Mouse (Mus musculus): Measurements from ENCODE around the gene 4922502D21Rik. TPM values are rescaled to one million over a fixed set of nuclear protein-coding genes. Genes with fewer than 3 reads are reported as not detected.

The 4922502D21Rik gene
- polyA plus RNA-seq, 1 experiment: not detected

DNA sequence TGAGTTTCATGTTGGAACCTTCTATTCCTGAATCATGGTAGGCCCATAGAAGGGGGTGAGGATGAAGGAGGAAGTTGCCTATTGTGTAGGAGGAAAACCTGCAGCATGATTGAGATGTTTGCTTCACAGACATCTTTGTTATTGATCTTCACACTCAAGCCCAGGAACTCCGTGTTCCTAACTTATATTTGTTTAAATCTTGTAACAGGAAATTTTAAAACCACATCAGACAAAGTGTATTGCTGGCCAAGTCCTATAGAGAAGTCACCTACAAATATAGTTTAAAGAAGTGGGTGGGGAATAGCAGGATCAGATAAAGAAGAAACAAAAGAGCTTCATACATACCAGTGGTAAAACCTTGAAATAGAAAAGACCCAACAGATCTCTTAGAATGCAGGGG lies 27.4 kb downstream of the 4922502D21Rik start:
- no peak for TF ChIP-seq POLR2A (IDR thresholded peaks at IDR 0.05; ENCODE audit: borderline replicate concordance, extremely low read depth, insufficient read depth, insufficient read length, poor library complexity, severe bottlenecking)
- TF ChIP-seq CTCF (IDR thresholded peaks at IDR 0.05; ENCODE audit: borderline replicate concordance, extremely low read depth, insufficient read depth, insufficient read length): no peak
- no peak for DNase-seq (ENCODE audit: low read depth)

DNA sequence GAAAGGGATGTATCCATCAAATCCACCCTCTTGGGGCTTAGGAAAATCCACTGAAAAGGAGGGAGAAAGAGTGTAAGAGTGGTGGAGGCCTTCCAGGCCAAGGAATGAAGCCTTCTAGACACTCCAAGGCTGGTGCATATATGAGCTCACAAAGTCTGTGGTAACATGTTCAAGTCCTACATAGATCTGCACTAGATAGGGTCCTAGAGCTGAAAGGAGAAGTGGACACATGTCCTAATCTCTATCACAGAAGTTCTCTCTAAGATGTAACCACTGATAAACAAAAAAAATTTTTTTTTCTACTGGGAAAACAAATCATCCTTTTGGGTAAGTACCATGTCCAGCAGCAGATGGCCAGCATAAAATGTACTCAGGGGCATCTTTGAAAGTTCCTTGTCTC lies 42.9 kb downstream of the 4922502D21Rik start:
- TF ChIP-seq CTCF (IDR thresholded peaks at IDR 0.05; ENCODE audit: borderline replicate concordance, extremely low read depth, insufficient read depth, insufficient read length) (no peak), POLR2A (IDR thresholded peaks at IDR 0.05; ENCODE audit: borderline replicate concordance, extremely low read depth, insufficient read depth, insufficient read length, poor library complexity, severe bottlenecking) (no peak)
- no peak for DNase-seq (ENCODE audit: low read depth)

DNA sequence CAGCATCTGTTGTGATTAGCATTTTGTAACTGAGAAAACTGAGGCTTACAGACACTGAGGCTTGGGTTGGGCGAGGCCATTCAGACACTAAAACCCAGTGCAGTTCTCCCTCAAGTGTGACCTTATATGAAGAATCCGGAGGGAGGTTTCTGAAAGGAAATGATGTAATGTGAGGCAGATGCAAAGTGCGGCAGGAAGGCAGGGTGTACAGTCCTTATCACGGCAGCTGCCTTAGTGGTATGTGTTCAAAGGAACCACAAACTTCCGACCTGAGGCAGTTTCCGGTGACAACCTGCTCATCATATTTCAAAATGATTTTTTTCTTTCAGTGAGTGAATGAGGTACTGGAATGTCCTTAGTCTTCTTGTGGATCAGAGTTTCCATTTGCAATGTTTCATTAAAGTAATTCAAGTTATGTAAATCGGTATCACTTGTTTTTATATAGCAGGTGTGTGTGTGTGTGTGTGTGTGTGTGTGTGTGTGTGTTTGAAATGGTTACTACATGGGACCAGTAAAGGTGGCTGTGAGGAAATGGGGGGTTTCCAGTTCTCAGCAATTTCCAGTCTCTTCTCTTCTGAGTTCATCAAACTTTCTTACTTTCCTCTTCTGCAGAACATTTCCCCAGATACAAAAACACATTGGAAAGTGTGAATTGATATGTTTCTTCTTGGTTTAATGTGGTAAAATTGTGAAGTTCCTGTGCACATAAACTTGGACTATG lies 47.1 kb downstream of the 4922502D21Rik start:
- DNase-seq (ENCODE audit: low read depth): no peak
- TF ChIP-seq CTCF (IDR thresholded peaks at IDR 0.05; ENCODE audit: borderline replicate concordance, extremely low read depth, insufficient read depth, insufficient read length) (no peak), POLR2A (IDR thresholded peaks at IDR 0.05; ENCODE audit: borderline replicate concordance, extremely low read depth, insufficient read depth, insufficient read length, poor library complexity, severe bottlenecking) (no peak)

DNA sequence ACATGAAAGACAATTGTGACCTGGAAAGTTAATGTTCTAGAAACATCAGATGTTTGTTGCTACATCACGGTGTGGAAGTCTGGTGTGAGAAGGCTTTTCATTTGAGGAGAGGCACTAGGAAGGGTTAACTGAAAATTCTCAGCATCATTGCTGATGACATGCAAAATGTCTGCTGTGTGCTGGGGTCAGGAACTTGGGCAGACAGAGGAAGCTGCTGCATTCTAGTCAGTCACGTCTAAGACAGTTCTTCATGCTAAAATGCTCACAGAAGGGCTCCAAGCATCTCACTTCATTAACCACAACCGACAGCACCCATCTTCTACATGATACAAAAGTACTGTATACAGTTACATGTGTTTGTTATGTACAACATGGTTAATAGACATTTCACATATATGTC lies 48.3 kb downstream of the 4922502D21Rik start:
- no peak for DNase-seq (ENCODE audit: low read depth)
- TF ChIP-seq POLR2A (IDR thresholded peaks at IDR 0.05; ENCODE audit: borderline replicate concordance, extremely low read depth, insufficient read depth, insufficient read length, poor library complexity, severe bottlenecking): no peak
- no peak for TF ChIP-seq CTCF (IDR thresholded peaks at IDR 0.05; ENCODE audit: borderline replicate concordance, extremely low read depth, insufficient read depth, insufficient read length)

DNA sequence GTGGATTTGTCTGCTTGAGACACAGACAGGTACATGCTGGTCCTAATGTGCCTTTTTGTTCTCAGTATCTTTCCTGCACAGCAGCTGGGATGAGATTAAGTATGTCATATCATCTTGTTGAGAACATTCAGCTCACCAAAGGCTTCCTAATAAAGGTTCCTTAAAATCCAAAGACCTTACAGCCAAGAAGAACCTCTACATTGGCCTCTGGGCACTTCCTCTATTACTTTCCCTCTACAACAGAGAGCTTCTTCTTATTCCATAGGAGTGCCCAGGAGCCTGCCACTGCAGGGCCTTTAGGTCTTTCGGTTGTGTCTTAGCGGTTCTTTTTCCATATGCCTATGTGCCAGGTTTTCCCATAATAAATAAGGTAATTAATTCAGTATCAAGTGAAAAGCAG lies 55.1 kb downstream of the 4922502D21Rik start:
- no peak for DNase-seq (ENCODE audit: low read depth)
- TF ChIP-seq CTCF (IDR thresholded peaks at IDR 0.05; ENCODE audit: borderline replicate concordance, extremely low read depth, insufficient read depth, insufficient read length): no peak
- no peak for TF ChIP-seq POLR2A (IDR thresholded peaks at IDR 0.05; ENCODE audit: borderline replicate concordance, extremely low read depth, insufficient read depth, insufficient read length, poor library complexity, severe bottlenecking)

DNA sequence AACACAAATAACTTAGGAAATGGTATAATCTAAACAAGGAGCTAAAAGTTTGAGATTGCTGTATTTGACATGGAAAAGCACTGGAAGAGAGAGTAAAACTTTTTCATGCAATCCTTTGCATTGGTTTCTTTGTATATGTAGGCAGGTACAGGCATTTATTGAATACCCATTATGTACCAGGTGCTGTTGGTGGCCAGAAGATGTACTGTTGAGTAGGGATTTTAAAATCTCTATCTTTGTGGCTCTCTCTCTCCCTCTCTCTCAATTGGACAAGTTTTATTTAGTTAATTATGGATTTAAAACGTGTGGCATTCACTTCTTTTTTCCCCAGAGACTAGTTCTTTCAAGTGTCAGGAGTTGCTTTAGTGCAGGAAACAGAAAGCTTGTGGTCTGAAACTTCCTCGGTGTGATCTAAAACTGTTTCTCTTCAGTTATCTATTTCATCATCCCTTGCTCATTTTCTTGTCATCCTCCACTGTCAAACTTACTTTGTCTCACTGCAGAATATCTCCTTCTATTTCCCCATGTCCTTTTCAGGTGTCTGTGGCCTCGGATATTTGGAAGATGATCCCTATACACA lies 55.9 kb downstream of the 4922502D21Rik start:
- DNase-seq (ENCODE audit: low read depth): no peak
- TF ChIP-seq CTCF (IDR thresholded peaks at IDR 0.05; ENCODE audit: borderline replicate concordance, extremely low read depth, insufficient read depth, insufficient read length) (no peak), POLR2A (IDR thresholded peaks at IDR 0.05; ENCODE audit: borderline replicate concordance, extremely low read depth, insufficient read depth, insufficient read length, poor library complexity, severe bottlenecking) (no peak)

DNA sequence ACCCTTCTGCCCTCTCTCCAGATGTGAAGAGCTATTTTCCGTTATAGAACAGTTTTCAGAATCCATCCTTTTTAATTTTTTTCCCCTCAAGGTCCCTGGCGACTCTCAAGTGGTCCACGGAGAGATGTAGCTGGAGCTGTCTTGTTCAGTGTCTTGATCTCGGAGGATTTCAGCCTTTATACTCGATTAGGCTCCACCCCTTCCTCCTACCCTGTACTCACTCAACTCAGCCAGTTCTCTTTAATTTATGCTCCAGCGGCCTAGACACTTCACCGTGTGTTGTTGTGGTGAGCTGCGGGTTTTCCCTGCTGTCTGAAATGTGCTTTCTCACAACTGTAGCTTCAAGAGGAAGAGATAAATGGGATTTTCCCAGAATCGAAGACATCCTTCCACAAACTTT lies 56.4 kb downstream of the 4922502D21Rik start, which contains the start of gene Cd69:
Cd69 (minus strand) TSS at position 217 of the 400 bp plus-strand sequence.
- TF ChIP-seq POLR2A (IDR thresholded peaks at IDR 0.05; ENCODE audit: borderline replicate concordance, extremely low read depth, insufficient read depth, insufficient read length, poor library complexity, severe bottlenecking): no peak
- TF ChIP-seq CTCF (IDR thresholded peaks at IDR 0.05; ENCODE audit: borderline replicate concordance, extremely low read depth, insufficient read depth, insufficient read length): no peak
- DNase-seq (ENCODE audit: low read depth): no peak

DNA sequence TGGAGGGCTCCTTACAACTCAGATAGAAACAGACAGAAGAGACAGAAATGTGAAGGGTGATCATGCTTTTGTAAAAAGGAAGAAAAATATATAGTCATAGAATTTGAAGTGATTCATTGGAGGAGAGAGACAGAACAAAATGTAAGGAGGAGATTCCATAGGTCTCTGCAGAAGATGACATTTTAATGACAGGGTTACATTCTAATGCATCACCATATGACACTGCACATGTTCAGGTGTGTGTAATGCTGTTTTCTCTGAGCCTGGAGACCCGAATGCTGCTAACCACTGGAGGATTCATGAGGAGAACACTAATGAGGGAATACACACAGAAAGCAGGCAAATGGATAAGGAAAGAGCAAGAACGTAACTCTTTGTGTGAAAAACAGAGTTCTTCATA lies 57.1 kb downstream of the 4922502D21Rik start:
- no peak for TF ChIP-seq CTCF (IDR thresholded peaks at IDR 0.05; ENCODE audit: borderline replicate concordance, extremely low read depth, insufficient read depth, insufficient read length)

DNA sequence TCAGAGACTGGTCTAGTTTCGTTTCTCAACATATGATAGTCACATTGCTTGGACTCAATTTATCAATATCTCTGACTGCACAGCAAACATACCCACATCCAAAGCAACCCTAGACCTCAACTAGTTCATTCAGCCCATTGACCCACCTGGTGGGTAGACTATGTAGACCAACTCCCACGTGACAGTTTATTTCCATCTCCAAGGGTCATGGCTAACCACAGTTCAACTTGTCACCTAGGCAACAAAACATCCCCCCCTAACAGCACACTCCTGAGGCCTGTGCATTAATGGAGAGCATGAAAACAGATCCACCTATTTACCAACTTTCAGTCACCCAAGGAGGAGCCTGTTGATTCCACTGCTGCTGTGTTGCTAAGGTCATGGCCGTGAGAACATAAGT lies 57.9 kb downstream of the 4922502D21Rik start:
- no peak for DNase-seq (ENCODE audit: low read depth)
- no peak for TF ChIP-seq POLR2A (IDR thresholded peaks at IDR 0.05; ENCODE audit: borderline replicate concordance, extremely low read depth, insufficient read depth, insufficient read length, poor library complexity, severe bottlenecking)
- TF ChIP-seq CTCF (IDR thresholded peaks at IDR 0.05; ENCODE audit: borderline replicate concordance, extremely low read depth, insufficient read depth, insufficient read length): no peak

More for the DNA sequence above, 57.1 kb downstream of the 4922502D21Rik start:
- DNase-seq (ENCODE audit: low read depth): no peak

Other genes starting within 250 kb of the 4922502D21Rik start
- 0.06 TPM in 1 of 2 replicates, not detected in the other for gene Clec2e, start 230.9 kb downstream of the 4922502D21Rik start, polyA plus RNA-seq (2012; rRNA removed)
- gene Clec2d, start 151.2 kb downstream of the 4922502D21Rik start, polyA plus RNA-seq (2012; rRNA removed): 1.9 and 2.1 TPM in 2 replicates
- gene Cd69, start 56.4 kb downstream of the 4922502D21Rik start, polyA plus RNA-seq (2012; rRNA removed): not detected in 2 replicates
- gene Clec12a, start 10.9 kb upstream of the 4922502D21Rik start, polyA plus RNA-seq (2012; rRNA removed): 0.14 and 0.23 TPM in 2 replicates
- gene Clec12b, start 54.1 kb upstream of the 4922502D21Rik start, polyA plus RNA-seq (2012; rRNA removed): 0.08 and 0.15 TPM in 2 replicates
- gene Clec1b, start 65.5 kb upstream of the 4922502D21Rik start, polyA plus RNA-seq (2012; rRNA removed): 0.82 and 1.9 TPM in 2 replicates
- gene Clec9a, start 77.1 kb upstream of the 4922502D21Rik start, polyA plus RNA-seq (2012; rRNA removed): 0.28 and 0.33 TPM in 2 replicates
- gene Clec1a, start 120.2 kb upstream of the 4922502D21Rik start, polyA plus RNA-seq (2012; rRNA removed): 0.49 and 0.72 TPM in 2 replicates
- not detected in 2 replicates for gene Olr1, start 175.4 kb upstream of the 4922502D21Rik start, polyA plus RNA-seq (2012; rRNA removed)
- 0.10 TPM in 1 of 2 replicates, not detected in the other for gene Tmem52b, start 180.8 kb upstream of the 4922502D21Rik start, polyA plus RNA-seq (2012; rRNA removed)
- 151 and 161 TPM in 2 replicates for gene Gabarapl1, start 201.4 kb upstream of the 4922502D21Rik start, polyA plus RNA-seq (2012; rRNA removed)
- 0.08 and 0.11 TPM in 2 replicates for gene Klre1, start 246.1 kb upstream of the 4922502D21Rik start, polyA plus RNA-seq (2012; rRNA removed)